Mouse (Mus musculus): Measurements from ENCODE around the gene Mfsd9. TPM values are rescaled to one million over a fixed set of nuclear protein-coding genes. Genes with fewer than 3 reads are reported as not detected.

Mfsd9 gene
- total RNA-seq, 2 experiments from 2014 or later: 4.4 to 4.5 TPM

GRCm38 (mm10) chr1:40727404-40727803 is 63.1 kb downstream of the Mfsd9 start:
- no peak for DNase-seq (ENCODE audit: low spot score in 2 of 2)
- intact Hi-C loops (cut with DNase I): no loop called here

DNA sequence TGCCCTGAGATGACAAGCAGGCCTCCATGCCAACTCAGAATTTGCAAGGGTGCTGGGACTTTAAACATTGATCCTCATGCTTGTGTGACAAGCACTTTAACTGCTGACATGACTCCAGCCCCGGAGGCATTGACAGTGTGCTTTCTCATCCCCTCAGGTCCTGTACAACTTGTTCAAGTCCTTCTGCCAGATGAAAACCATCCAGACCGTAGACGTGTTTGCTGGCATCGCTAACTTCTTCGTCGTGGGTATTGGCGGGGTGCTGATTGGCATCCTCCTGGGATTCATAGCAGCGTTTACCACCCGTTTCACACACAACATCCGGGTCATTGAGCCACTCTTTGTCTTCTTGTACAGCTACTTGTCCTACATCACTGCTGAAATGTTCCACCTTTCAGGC is 64.4 kb downstream of the Mfsd9 start:
- intact Hi-C loops (cut with DNase I): no loop called here

More for the DNA sequence above, 64.4 kb downstream of the Mfsd9 start:
- no peak for DNase-seq (ENCODE audit: low spot score in 2 of 2)

Other genes with a start within 250 kb of the Mfsd9 start
- under 1 TPM; 0.63 to 0.76 TPM for gene Slc9a4, start 210.6 kb downstream of the Mfsd9 start, total RNA-seq (2021)
- 1 to 10 TPM; 1.7 to 3.1 TPM for gene Slc9a2, start 110.1 kb downstream of the Mfsd9 start, total RNA-seq (2021)
- under 1 TPM; 0.18 to 0.20 TPM for gene Tmem182, start 14.9 kb upstream of the Mfsd9 start, total RNA-seq (2021)

Data from left cerebral cortex, postnatal 36 days (tissue).